Mouse (Mus musculus) kidney, adult 18-20 months (tissue): ENCODE measurements around the gene Ppil2.

Experiments
- DNase-seq: peaks from one replicate; pipeline ENCODE4 v3.0.0; 2021

The Ppil2 gene

GRCm38 (mm10) chr16:17096938-17097337, 14.1 kb downstream of the Ppil2 start:
- no peak for DNase-seq

GRCm38 (mm10) chr16:17088346-17088745, 22.7 kb downstream of the Ppil2 start:
- no peak for DNase-seq

GRCm38 (mm10) chr16:17086669-17087193, 24.3 kb downstream of the Ppil2 start:
- DNase-seq = no peak

GRCm38 (mm10) chr16:17086241-17086640, 24.8 kb downstream of the Ppil2 start:
- DNase-seq = no peak

- no peak for DNase-seq
Observed at GRCm38 (mm10) chr16:17085636-17086035, 25.4 kb downstream of the Ppil2 start.

- no peak for DNase-seq
Observed at GRCm38 (mm10) chr16:17082121-17082792, 28.8 kb downstream of the Ppil2 start.

- no peak for DNase-seq
Observed at GRCm38 (mm10) chr16:17078101-17078500, 33.0 kb downstream of the Ppil2 start.

- no peak for DNase-seq
Observed at GRCm38 (mm10) chr16:17076869-17077268, 34.2 kb downstream of the Ppil2 start.

- no peak for DNase-seq
Observed at GRCm38 (mm10) chr16:17076301-17076700, 34.8 kb downstream of the Ppil2 start.

GRCm38 (mm10) chr16:17073000-17073399, 38.1 kb downstream of the Ppil2 start:
- DNase-seq = no peak

GRCm38 (mm10) chr16:17070716-17071115, 40.3 kb downstream of the Ppil2 start:
- DNase-seq = no peak

GRCm38 (mm10) chr16:17069511-17070443, 41.3 kb downstream of the Ppil2 start, which contains the start of gene Ypel1:
Ypel1 (plus strand) TSS chr16:17069696.
- peak; percentile 90 for DNase-seq

GRCm38 (mm10) chr16:17067552-17067951, 43.5 kb downstream of the Ppil2 start:
- DNase-seq = no peak

- no peak for DNase-seq
Observed at GRCm38 (mm10) chr16:17062338-17062737, 48.7 kb downstream of the Ppil2 start.

- no peak for DNase-seq
Observed at GRCm38 (mm10) chr16:17055584-17055983, 55.5 kb downstream of the Ppil2 start.

GRCm38 (mm10) chr16:17053903-17054302, 57.2 kb downstream of the Ppil2 start:
- DNase-seq = no peak

- no peak for DNase-seq
Observed at GRCm38 (mm10) chr16:17052087-17052486, 59.0 kb downstream of the Ppil2 start.

- DNase-seq = no peak
Observed at GRCm38 (mm10) chr16:17049886-17050285, 61.2 kb downstream of the Ppil2 start.

- DNase-seq = no peak
Observed at GRCm38 (mm10) chr16:17045287-17045686, 65.8 kb downstream of the Ppil2 start.

GRCm38 (mm10) chr16:17044320-17044719, 66.7 kb downstream of the Ppil2 start:
- DNase-seq = no peak

GRCm38 (mm10) chr16:17041417-17041816, 69.6 kb downstream of the Ppil2 start:
- DNase-seq = no peak

GRCm38 (mm10) chr16:17040716-17041115, 70.3 kb downstream of the Ppil2 start:
- no peak for DNase-seq
